Mouse (Mus musculus): ENCODE measurements around the gene Rorc. TPM values are rescaled to one million over a fixed set of nuclear protein-coding genes. Genes with fewer than 3 reads are reported as not detected.

Rorc gene
- polyA plus RNA-seq, 1 experiment from 2014 or later, result 7.5 TPM

DNA sequence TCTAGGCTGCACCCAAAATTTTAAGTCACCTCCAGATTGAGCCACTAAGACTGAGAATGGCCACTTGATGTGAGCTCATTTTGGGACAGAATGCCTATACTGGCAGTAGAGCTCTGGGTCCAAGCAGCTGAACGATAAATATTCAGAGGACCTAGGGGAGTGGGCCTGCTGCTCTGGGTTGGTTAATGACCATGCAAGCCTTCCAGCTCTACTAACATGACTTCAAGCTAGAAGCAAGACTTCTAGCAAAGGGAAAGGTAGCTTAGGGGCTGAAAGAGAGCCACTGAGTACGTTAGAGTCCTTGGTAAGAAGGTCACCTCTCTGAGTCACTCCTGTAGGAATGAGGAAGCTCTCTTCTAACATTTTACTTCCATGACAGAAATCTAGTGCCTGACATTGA, 19.5 kb downstream of the Rorc start:
- H3K36me3 ChIP-seq, result no peaks in the 10 kb centered on the region
- no peak overlapping the region for H3K4me3 ChIP-seq
- no peak overlapping the region for H3K27ac ChIP-seq
- H3K9me3 ChIP-seq (replicated peaks), result no peaks in the 10 kb centered on the region
- no peak overlapping the region for H3K4me2 ChIP-seq
- no peak overlapping the region for H3K9ac ChIP-seq
- ATAC-seq (replicated peaks; ENCODE audit: insufficient number of reproducible peaks, insufficient read depth, low FRiP score, low read depth), result no peak
- H3K27me3 ChIP-seq, result peaks cover 6% of the 10 kb centered on the region
- 79% methylated on average over 2 of the region's 2 CpGs for whole genome bisulfite sequencing
- no peaks in the 10 kb centered on the region for H3K4me1 ChIP-seq (replicated peaks)

DNA sequence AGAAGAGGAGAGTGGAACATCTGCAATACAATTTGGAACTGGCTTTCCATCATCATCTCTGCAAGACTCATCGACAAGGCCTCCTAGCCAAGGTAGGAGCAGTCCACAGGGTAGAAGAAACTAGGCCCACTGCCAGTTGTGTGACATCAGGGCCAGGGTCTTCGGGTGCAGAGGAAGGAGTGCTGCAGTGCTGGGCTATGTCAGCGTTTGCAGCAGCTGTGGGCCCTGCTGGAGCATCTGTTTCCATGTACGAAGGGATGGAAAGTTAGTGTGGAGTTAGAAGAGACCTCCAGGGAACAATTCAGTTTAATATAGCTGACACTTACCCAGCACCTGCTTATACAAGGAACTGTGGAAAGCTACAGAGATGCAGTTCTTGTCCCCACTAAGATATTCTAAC, 20.5 kb downstream of the Rorc start:
- no peak for ATAC-seq (replicated peaks; ENCODE audit: insufficient number of reproducible peaks, insufficient read depth, low FRiP score, low read depth)
- Histone ChIP-seq H3K4me2 (no peak overlapping the region), H3K9me3 (replicated peaks) (no peaks in the 10 kb centered on the region), H3K4me3 (no peak overlapping the region), H3K27ac (no peak overlapping the region), H3K9ac (no peak overlapping the region), H3K36me3 (no peaks in the 10 kb centered on the region), H3K4me1 (replicated peaks) (no peaks in the 10 kb centered on the region), H3K27me3 (peaks cover 15% of the 10 kb centered on the region)
- WGBS, result 67% methylated on average over 4 of the region's 4 CpGs

DNA sequence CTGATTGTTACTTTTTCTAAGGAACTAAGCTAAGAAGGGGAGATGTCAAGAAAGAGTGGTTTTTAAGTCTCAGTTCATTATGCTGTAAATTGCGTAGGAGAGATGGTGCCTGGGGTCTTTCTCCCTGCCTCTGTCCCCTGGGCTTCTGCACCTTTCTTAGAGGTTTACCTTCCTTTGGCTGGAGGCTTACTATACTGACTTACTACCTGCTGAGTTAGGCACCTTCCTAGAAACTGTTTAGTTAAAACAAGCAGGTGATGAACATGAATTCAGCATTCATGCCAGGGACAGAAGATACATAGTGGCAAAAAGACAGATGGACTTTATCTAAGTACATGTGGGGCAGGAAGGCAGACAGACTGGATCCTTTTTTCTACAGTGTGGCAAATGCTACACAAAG, 23.7 kb downstream of the Rorc start:
- no peak overlapping the region for H3K4me2 ChIP-seq
- no peak overlapping the region for H3K4me3 ChIP-seq
- no peaks in the 10 kb centered on the region for H3K36me3 ChIP-seq
- peaks cover 46% of the 10 kb centered on the region for H3K27me3 ChIP-seq
- WGBS, result 69% methylated on average over 1 of the region's 1 CpGs
- ATAC-seq (replicated peaks; ENCODE audit: insufficient number of reproducible peaks, insufficient read depth, low FRiP score, low read depth), result no peak
- H3K27ac ChIP-seq, result no peak overlapping the region
- no peak overlapping the region for H3K9ac ChIP-seq
- peaks cover 9% of the 10 kb centered on the region for H3K4me1 ChIP-seq (replicated peaks)
- H3K9me3 ChIP-seq (replicated peaks), result no peaks in the 10 kb centered on the region

DNA sequence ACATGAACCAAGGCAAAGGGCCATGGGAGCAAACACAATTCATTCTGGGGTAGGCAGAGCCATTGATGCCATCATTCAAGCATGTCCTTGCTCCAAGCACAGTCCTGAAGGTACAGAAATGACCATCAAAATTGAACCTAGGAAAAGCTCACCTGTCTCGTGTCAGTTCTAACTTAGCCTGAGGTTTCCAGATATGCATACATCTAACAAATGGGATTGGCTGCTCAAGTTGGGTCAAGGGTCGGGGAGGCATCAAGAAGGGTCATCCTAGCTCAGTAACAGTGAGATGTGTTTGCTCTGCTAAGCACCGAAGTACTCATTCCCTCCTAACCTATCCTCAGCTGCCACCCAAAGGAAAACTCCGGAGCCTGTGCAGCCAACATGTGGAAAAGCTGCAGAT, 24.3 kb downstream of the Rorc start:
- Histone ChIP-seq H3K9me3 (replicated peaks) (no peaks in the 10 kb centered on the region), H3K27ac (no peak overlapping the region), H3K4me1 (replicated peaks) (peaks cover 9% of the 10 kb centered on the region), H3K27me3 (peaks cover 52% of the 10 kb centered on the region), H3K4me2 (no peak overlapping the region), H3K36me3 (no peaks in the 10 kb centered on the region), H3K4me3 (no peak overlapping the region), H3K9ac (no peak overlapping the region)
- ATAC-seq (replicated peaks; ENCODE audit: insufficient number of reproducible peaks, insufficient read depth, low FRiP score, low read depth), result no peak
- 72% methylated on average over 4 of the region's 4 CpGs for WGBS

DNA sequence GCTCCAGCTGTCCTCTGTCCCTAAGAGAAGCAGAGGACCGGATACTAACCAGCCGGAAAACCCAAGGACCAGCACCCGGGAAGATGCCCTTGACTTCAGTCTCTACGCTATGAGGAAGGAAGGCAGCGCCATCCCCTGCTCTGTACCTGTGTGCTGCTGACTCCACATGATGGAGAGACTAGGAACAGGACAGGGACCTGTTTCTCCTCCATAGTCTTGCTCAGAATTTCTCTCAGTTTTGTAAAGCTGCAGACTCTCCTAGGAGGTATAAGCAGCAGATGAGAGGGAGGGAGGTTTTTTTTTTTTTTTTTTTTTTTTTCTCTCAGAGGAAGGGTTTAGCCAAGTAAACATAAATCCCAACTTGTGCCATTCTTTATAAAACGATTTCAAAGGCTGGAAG, 25.6 kb downstream of the Rorc start, which contains the start of gene Lingo4:
Lingo4 (plus strand) TSS at position 301 of the 400 bp plus-strand sequence.
- no peaks in the 10 kb centered on the region for H3K9me3 ChIP-seq (replicated peaks)
- peaks cover 9% of the 10 kb centered on the region for H3K4me1 ChIP-seq (replicated peaks)
- H3K9ac ChIP-seq, result no peak within 1 kb of the TSS
- 60% methylated on average over 6 of the region's 6 CpGs for WGBS
- ATAC-seq (replicated peaks; ENCODE audit: insufficient number of reproducible peaks, insufficient read depth, low FRiP score, low read depth), result no peak
- H3K4me2 ChIP-seq, result peak within 1 kb of the TSS; percentile 59
- H3K27ac ChIP-seq, result no peak within 1 kb of the TSS
- peaks cover 65% of the 10 kb centered on the region for H3K27me3 ChIP-seq
- H3K36me3 ChIP-seq, result no peaks in the 10 kb centered on the region
- peak within 1 kb of the TSS; percentile 33 for H3K4me3 ChIP-seq

DNA sequence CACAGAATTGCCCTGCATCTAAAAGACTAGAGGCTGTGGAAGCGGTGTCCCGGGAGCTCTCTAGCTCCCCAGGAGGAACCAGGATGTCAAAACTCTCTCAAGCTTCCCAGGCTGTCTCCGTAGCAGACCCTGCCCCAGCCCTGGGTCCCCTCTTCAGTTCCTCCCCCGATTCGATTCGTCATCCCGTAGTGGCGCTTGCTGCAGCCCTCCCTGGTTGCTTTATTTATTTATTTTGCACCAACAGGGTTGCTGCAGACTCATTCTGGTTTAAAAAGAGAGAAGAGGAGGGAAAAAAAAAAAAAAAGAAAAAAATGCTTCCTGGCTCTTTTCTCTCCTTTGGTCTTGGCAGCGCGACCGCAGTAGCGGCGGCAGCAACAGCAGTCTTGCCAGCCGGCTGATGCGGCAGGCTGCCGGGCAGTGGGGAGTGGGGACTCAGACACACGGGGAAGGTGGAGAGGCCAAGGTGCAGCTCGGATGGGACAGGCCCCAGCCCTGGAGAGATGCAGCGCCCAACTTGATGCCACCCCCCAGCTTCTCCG, 26.4 kb downstream of the Rorc start:
- Histone ChIP-seq H3K9me3 (replicated peaks) (no peaks in the 10 kb centered on the region), H3K4me2 (peak overlapping the region; percentile 59), H3K36me3 (no peaks in the 10 kb centered on the region), H3K9ac (no peak overlapping the region), H3K4me3 (peak overlapping the region; percentile 33), H3K27me3 (peaks cover 73% of the 10 kb centered on the region), H3K4me1 (replicated peaks) (peaks cover 11% of the 10 kb centered on the region), H3K27ac (no peak overlapping the region)
- no peak for ATAC-seq (replicated peaks; ENCODE audit: insufficient number of reproducible peaks, insufficient read depth, low FRiP score, low read depth)
- WGBS, result 3% methylated on average over 20 of the region's 20 CpGs

DNA sequence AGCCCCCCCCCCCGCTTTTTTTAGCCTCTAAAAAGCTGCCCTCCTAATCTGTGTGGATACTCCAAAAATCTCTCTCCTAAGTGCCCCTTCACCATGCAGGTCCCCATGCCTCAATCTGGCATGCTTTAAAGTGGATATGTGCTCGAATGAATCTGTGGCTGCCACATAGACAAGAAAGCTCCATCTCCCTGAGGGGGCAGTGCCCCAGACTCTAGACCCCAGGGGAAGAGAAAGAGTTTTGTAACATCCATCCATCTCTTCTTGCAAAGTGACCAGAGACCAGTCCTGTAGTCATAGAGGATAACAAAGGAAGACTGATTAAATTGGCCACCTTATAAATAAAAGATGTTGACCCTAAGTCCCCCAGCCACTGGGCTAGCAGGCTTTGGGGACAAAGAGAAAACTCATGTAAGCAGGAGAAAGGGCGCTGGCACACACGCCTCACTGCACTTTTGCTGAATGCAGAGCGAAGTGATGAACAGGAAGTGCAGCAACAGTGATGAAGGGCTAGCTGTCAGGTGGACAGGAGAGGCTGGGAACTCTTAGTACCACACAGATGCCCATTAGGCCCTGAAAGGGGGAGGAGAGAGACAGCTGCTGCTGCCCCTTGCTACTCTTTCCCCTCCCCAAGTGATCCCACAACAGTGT, 27.2 kb downstream of the Rorc start:
- peaks cover 12% of the 10 kb centered on the region for H3K4me1 ChIP-seq (replicated peaks)
- no peaks in the 10 kb centered on the region for H3K9me3 ChIP-seq (replicated peaks)
- 45% methylated on average over 5 of the region's 5 CpGs for WGBS
- no peak overlapping the region for H3K4me3 ChIP-seq
- ATAC-seq (replicated peaks; ENCODE audit: insufficient number of reproducible peaks, insufficient read depth, low FRiP score, low read depth), result no peak
- no peak overlapping the region for H3K4me2 ChIP-seq
- no peaks in the 10 kb centered on the region for H3K36me3 ChIP-seq
- peaks cover 79% of the 10 kb centered on the region for H3K27me3 ChIP-seq
- H3K9ac ChIP-seq, result no peak overlapping the region
- H3K27ac ChIP-seq, result no peak overlapping the region

DNA sequence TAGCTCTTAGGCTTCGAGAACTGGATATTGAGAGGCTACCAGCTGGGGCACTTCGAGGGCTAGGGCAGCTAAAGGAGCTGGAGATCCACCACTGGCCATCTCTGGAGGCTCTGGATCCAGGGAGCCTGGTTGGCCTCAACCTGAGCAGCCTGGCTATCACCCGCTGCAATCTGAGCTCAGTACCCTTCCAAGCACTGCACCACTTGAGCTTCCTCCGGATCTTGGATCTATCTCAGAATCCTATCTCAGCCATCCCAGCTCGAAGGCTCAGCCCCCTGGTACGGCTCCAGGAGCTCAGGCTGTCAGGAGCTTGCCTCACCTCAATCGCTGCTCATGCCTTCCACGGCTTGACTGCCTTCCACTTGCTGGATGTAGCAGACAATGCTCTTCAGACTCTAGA, 29.9 kb downstream of the Rorc start:
- ATAC-seq (replicated peaks; ENCODE audit: insufficient number of reproducible peaks, insufficient read depth, low FRiP score, low read depth), result no peak
- H3K4me1 ChIP-seq (replicated peaks), result peaks cover 12% of the 10 kb centered on the region
- no peaks in the 10 kb centered on the region for H3K36me3 ChIP-seq
- H3K9ac ChIP-seq, result no peak overlapping the region
- WGBS, result 48% methylated on average over 8 of the region's 8 CpGs
- H3K4me2 ChIP-seq, result no peak overlapping the region
- peaks cover 71% of the 10 kb centered on the region for H3K27me3 ChIP-seq
- H3K9me3 ChIP-seq (replicated peaks), result no peaks in the 10 kb centered on the region
- H3K27ac ChIP-seq, result no peak overlapping the region
- H3K4me3 ChIP-seq, result no peak overlapping the region

DNA sequence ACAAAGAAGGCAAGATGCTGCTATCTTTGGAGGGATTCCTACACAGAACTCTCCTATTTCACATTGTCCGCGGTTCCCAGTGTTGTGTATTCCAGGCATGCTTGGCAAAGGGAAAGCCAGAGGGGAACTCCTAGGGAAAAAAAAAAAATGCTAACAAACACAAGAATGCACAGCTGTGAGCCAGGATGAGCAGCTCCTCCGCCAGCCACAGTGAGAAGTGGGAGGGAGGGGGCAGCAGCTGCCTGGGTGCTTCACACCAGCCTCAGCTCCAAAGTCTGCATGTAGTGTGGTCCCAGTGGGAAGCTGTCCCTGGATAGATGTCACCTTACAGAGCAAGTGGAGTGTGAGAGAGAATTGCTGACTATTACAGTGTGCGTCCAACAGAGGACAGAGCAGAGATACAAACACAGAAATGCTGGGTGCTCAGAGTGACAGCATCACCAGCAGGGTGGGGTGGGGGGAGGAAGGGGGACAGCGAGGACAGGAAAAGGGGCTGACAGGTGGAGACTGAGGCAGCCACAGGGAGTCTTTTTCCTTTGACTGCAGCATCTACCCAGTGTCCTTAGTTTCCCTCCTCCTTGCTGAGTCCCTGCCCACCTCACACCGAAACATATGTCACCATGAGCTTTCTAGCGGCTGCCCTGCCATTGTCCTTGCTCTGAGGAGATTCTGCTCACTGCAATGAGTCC, 31.9 kb downstream of the Rorc start:
- Histone ChIP-seq H3K36me3 (no peaks in the 10 kb centered on the region), H3K9ac (no peak overlapping the region), H3K27me3 (peaks cover 52% of the 10 kb centered on the region), H3K4me3 (no peak overlapping the region), H3K4me2 (no peak overlapping the region), H3K4me1 (replicated peaks) (peaks cover 3% of the 10 kb centered on the region; the same call in 1 of the 2 replicates), H3K9me3 (replicated peaks) (no peaks in the 10 kb centered on the region), H3K27ac (no peak overlapping the region)
- no peak; the same call in 1 of the 2 replicates for ATAC-seq (replicated peaks; ENCODE audit: insufficient number of reproducible peaks, insufficient read depth, low FRiP score, low read depth)
- 17% methylated on average over 7 of the region's 7 CpGs for WGBS

DNA sequence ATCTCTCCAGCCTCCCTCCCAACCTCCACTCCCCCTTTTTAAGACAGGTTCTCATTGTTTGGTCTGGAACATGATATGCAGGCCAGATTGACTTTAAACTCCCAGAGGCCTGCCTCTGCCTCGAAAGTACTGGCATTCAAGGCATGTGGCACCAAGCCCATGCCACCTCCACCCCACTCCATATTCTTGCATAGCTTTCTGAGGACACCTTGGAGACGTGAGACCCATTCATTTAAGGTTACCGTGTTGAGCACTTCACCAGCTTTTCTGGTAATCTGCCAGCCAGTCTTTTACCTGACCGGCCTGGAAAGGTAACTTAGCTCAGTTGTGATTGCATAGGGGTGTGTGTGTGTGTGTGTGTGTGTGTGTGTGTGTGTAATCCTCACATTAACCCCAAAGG, 33.0 kb downstream of the Rorc start:
- Histone ChIP-seq H3K27me3 (peaks cover 41% of the 10 kb centered on the region), H3K27ac (no peak overlapping the region), H3K4me3 (no peak overlapping the region), H3K36me3 (no peaks in the 10 kb centered on the region), H3K4me2 (no peak overlapping the region), H3K9me3 (replicated peaks) (no peaks in the 10 kb centered on the region), H3K9ac (no peak overlapping the region), H3K4me1 (replicated peaks) (0 out of 2 replicates have a peak, but pooled peaks cover 3% of the 10 kb centered on the region)
- no peak for ATAC-seq (replicated peaks; ENCODE audit: insufficient number of reproducible peaks, insufficient read depth, low FRiP score, low read depth)
- 47% methylated on average over 4 of the region's 4 CpGs for WGBS

DNA sequence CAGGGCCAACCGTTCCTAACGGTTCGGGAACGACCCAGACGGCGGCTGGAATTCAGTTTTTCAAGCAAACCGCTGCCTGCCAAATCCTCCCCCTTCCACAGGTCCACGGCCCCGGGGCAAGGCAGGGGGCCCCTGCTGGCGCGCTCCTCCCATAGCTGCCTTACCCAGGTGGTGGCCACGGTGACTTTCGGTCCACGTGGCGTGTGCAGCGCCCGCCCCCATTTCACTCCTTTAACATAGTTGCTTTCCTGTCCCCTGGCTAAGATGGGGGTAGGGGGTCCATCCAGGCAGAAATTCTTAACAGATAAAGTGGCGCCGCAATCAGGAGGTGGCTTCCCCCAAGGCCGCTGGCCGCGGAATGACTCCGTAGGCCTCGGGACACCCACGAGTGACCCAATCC, 39.9 kb downstream of the Rorc start:
- Histone ChIP-seq H3K27ac (no peak overlapping the region), H3K9ac (peak overlapping the region; percentile 45), H3K27me3 (peaks cover 3% of the 10 kb centered on the region; the same call in 1 of the 2 replicates), H3K4me3 (peak overlapping the region; percentile 54), H3K9me3 (replicated peaks) (no peaks in the 10 kb centered on the region), H3K36me3 (no peaks in the 10 kb centered on the region), H3K4me1 (replicated peaks) (peaks cover 11% of the 10 kb centered on the region), H3K4me2 (peak overlapping the region; percentile 93)
- ATAC-seq (replicated peaks; ENCODE audit: insufficient number of reproducible peaks, insufficient read depth, low FRiP score, low read depth), result peak; percentile 15; the same call in 1 of the 2 replicates
- WGBS, result 7% methylated on average over 25 of the region's 25 CpGs

Data from heart, embryonic 15.5 days (tissue).